Mouse (Mus musculus) brain, embryonic 14.5 days (tissue): ENCODE data around the gene Dcaf6.

ENCODE experiments used
- CTCF ChIP-seq: fragments of 200-500 bp; IDR thresholded peaks from 2 replicates; pipeline ENCODE4 v1.5.1; 2012; ENCODE audit warnings: inconsistent platforms, mild to moderate bottlenecking, moderate library complexity, borderline replicate concordance; ENCODE audit not compliant: insufficient read depth, insufficient read length; ENCODE audit errors: extremely low read depth
- POLR2A ChIP-seq: fragments of 200-500 bp; IDR thresholded peaks from 2 replicates; pipeline ENCODE4 v1.6.1; 2012; ENCODE audit warnings: mild to moderate bottlenecking, inconsistent platforms, borderline replicate concordance; ENCODE audit not compliant: poor library complexity, insufficient read depth, insufficient read length, severe bottlenecking; ENCODE audit errors: extremely low read depth

DNA sequence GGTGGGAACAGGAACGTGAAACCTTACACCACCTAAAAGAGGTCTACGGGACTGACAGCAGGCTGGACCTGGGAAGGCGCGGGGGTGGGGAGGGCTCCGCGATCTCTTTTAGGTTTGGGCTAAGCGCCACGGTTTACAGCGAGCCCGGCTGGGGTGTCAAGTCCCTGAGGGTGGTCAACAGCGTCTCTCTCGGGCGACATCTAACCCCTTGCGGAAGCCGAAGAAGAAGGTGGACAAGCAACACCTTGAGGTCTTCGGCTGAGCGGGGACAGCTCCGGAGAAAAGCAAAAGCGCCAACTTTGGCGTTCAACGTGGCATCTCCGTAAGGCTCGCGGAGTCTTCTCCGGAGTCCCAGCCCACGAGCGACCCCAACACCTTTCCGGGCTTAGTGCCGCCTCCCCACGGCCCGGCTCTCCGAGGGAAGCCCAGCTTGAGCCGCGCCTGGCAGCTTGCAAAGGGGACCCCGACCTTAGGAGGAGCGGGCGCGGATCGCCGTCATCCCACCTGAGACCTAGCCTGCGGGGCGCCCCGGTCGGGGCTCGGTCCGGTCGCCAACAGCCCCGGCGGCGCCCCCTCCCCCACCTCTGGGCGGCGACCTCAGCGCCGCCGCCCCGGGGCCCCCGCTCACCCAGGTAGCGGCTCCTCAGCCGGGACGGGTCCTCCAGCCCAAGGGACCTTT is 633 bp downstream of the Dcaf6 start:
- TF ChIP-seq CTCF (no peak), POLR2A (no peak)
